Mouse (Mus musculus) intestine, embryonic 14.5 days (tissue): ENCODE data around the gene Sept9. TPM values are rescaled to one million over a fixed set of nuclear protein-coding genes. Genes with fewer than 3 reads are reported as not detected.
A peak's percentile ranks its signal among the peaks of the same experiment; 100 is the strongest.

Source experiments
- ATAC-seq: fragments of 200-750 bp; cut with Nextera tagmentation; replicated peaks from 2 replicates; pipeline ENCODE4 v1.8.0; 2017; ENCODE audit warnings: low read depth, moderate number of reproducible peaks, moderate TSS enrichment, moderate library complexity; ENCODE audit not compliant: low FRiP score, low TSS enrichment
- DNase-seq: peaks from one replicate; pipeline ENCODE4 v3.0.0-alpha.2; 2018; ENCODE audit warnings: low spot score
- H3K27ac ChIP-seq: fragments of 300-500 bp; sonication (generic); 2 replicates; pipeline ENCODE4 v1.5.1; 2014; ENCODE audit warnings: low read depth, mild to moderate bottlenecking, control low read depth
- H3K27me3 ChIP-seq: fragments of 300-500 bp; sonication (generic); replicated peaks from 2 replicates; pipeline ENCODE4 v1.6.1; 2014; ENCODE audit warnings: low read length, control low read depth; ENCODE audit not compliant: control insufficient read depth, insufficient read depth
- H3K36me3 ChIP-seq: fragments of 300-500 bp; sonication (generic); 2 replicates; pipeline ENCODE4 v1.6.1; 2014; ENCODE audit warnings: low read length, control low read depth; ENCODE audit not compliant: control insufficient read depth, insufficient read depth
- H3K4me1 ChIP-seq: fragments of 300-500 bp; sonication (generic); replicated peaks from 2 replicates; pipeline ENCODE4 v1.6.1; 2014; ENCODE audit warnings: low read length, control low read depth, mixed read lengths; ENCODE audit not compliant: control insufficient read depth, insufficient read depth
- H3K4me2 ChIP-seq: fragments of 300-500 bp; sonication (generic); 2 replicates; pipeline ENCODE4 v1.6.1; 2014; ENCODE audit warnings: low read length
- H3K4me3 ChIP-seq: fragments of 300-500 bp; sonication (generic); 2 replicates; pipeline ENCODE4 v1.5.1; 2014; ENCODE audit warnings: low read depth, low read length, control low read depth, mixed read lengths
- H3K9ac ChIP-seq: fragments of 300-500 bp; sonication (generic); 2 replicates; pipeline ENCODE4 v1.6.1; 2014; ENCODE audit warnings: mild to moderate bottlenecking, low read length
- H3K9me3 ChIP-seq: fragments of 300-500 bp; sonication (generic); 2 replicates; pipeline ENCODE4 v1.6.1; 2016; ENCODE audit warnings: low read length, control low read depth; ENCODE audit not compliant: control insufficient read depth
- WGBS: fragments of 180-500 bp; shearing (Covaris S2); extraction: QIAGEN DNeasy Blood & Tissue Kit; methylation state at CpG from one replicate; pipeline ENCODE4 v1.1.7; 2014; 5-methylcytosine and 5-hydroxymethylcytosine counted together
- polyA plus RNA-seq: library from polyadenylated mRNA; unstranded; fragments of >200 nt; fragmentation: Nextera tagmentation; extraction: Ambion mirVana; gene quantifications from 2 replicates; pipeline ENCODE4 v1.2.1, GENCODE M21; 2014

Sept9 gene
- polyA plus RNA-seq, 1 experiment from 2014 or later = 143 TPM

DNA sequence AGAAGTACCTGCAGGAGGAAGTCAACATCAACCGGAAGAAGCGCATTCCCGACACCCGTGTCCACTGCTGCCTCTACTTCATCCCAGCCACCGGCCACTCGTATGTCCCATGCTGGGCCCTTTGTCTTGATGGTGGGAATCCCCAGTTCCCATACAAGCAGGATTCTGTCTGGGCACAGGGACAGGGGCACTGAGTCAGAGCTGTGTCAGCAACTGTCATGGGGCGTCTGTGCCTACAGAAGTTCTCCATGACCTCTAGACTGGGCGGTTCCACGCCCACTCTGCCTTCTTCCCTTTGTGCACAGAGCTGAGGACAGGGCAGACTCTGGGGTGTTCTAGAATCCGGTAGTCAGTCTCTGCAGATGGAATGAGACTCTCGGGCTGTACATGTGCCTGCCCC lies 153.7 kb downstream of the Sept9 start:
- 92% methylated on average over 11 of the region's 11 CpGs for WGBS
- H3K36me3 ChIP-seq = peaks cover 74% of the 10 kb centered on the region

GRCm38 (mm10) chr11:117354107-117354506 lies 154.6 kb downstream of the Sept9 start:
- Histone ChIP-seq H3K4me2 (no peak overlapping the region), H3K4me1 (peaks cover 18% of the 10 kb centered on the region), H3K4me3 (no peak overlapping the region), H3K27me3 (no peaks in the 10 kb centered on the region), H3K9ac (no peak overlapping the region), H3K9me3 (peaks cover 4% of the 10 kb centered on the region; the same call in 1 of the 2 replicates), H3K36me3 (peaks cover 82% of the 10 kb centered on the region), H3K27ac (no peak overlapping the region)
- WGBS = 89% methylated on average over 4 of the region's 4 CpGs
- ATAC-seq = no peak
- no peak for DNase-seq

More for the DNA sequence above, 153.7 kb downstream of the Sept9 start:
- H3K4me1 ChIP-seq = peaks cover 27% of the 10 kb centered on the region
- H3K4me2 ChIP-seq = no peak overlapping the region
- no peak for DNase-seq
- no peak overlapping the region for H3K4me3 ChIP-seq
- H3K9ac ChIP-seq = no peak overlapping the region
- ATAC-seq = no peak
- H3K27me3 ChIP-seq = no peaks in the 10 kb centered on the region
- H3K9me3 ChIP-seq = peaks cover 4% of the 10 kb centered on the region; the same call in 1 of the 2 replicates
- H3K27ac ChIP-seq = no peak overlapping the region

GRCm38 (mm10) chr11:117356937-117357336 lies 157.5 kb downstream of the Sept9 start:
- Histone ChIP-seq H3K9ac (no peak overlapping the region), H3K27me3 (no peaks in the 10 kb centered on the region), H3K9me3 (peaks cover 4% of the 10 kb centered on the region; the same call in 1 of the 2 replicates), H3K4me2 (no peak overlapping the region), H3K27ac (no peak overlapping the region), H3K4me3 (no peak overlapping the region), H3K4me1 (no peaks in the 10 kb centered on the region), H3K36me3 (peaks cover 95% of the 10 kb centered on the region)
- no peak for DNase-seq
- WGBS = 46% methylated on average over 3 of the region's 3 CpGs
- no peak for ATAC-seq

DNA sequence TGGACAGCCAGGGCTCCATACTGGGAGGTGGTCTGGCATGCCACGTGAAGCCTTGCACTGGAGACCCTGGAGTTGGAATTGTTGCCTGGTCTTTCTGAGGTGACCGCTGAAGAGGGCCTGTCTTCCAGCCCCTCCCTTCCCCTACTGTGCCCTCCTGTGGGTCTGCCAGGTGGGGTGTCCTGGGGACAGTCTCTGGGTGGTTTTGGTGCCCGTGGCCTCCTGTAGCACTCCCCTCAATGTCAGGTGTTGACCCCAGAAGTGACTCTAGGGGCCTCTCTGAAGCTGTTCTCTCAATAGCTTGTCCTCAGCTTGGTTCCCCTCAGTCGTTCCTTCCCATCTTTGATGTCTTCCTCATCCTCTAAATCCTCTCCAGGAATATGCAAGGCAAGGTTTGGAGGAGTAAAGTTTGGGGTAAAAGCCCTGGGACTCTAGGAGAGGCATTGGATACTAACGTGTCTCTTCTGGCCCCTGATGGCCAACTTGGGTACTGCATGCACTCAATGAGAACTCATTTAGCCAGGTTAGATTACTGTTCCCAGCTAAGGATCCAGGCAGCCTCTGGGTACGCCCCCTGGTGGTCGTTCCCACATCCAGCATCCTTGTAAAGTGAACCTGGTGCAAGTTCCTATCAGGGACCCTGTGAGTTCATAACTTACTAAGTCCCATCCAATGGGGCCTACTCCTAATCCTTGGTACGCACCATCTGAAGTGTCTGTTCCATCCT lies 158.6 kb downstream of the Sept9 start:
- peaks cover 4% of the 10 kb centered on the region; the same call in 1 of the 2 replicates for H3K9me3 ChIP-seq
- H3K27ac ChIP-seq = no peak overlapping the region
- H3K4me1 ChIP-seq = no peaks in the 10 kb centered on the region
- peaks cover 95% of the 10 kb centered on the region for H3K36me3 ChIP-seq
- DNase-seq = peak; percentile 99
- WGBS = 39% methylated on average over 8 of the region's 8 CpGs
- peak; percentile 70 for ATAC-seq
- no peak overlapping the region for H3K4me3 ChIP-seq
- H3K4me2 ChIP-seq = no peak overlapping the region
- H3K27me3 ChIP-seq = no peaks in the 10 kb centered on the region
- no peak overlapping the region for H3K9ac ChIP-seq

- H3K4me2 ChIP-seq = no peak overlapping the region
- peak overlapping the region; percentile 33; the same call in 1 of the 2 replicates for H3K27ac ChIP-seq
- no peaks in the 10 kb centered on the region for H3K27me3 ChIP-seq
- H3K4me3 ChIP-seq = no peak overlapping the region
- 71% methylated on average over 10 of the region's 10 CpGs for WGBS
- ATAC-seq (no peak; the same call in 1 of the 2 replicates), DNase-seq (no peak)
- no peaks in the 10 kb centered on the region for H3K4me1 ChIP-seq
- H3K9ac ChIP-seq = no peak overlapping the region
- H3K36me3 ChIP-seq = peaks cover 84% of the 10 kb centered on the region
- H3K9me3 ChIP-seq = peaks cover 4% of the 10 kb centered on the region; the same call in 1 of the 2 replicates
Measured at GRCm38 (mm10) chr11:117359161-117359560, 159.7 kb downstream of the Sept9 start.

DNA sequence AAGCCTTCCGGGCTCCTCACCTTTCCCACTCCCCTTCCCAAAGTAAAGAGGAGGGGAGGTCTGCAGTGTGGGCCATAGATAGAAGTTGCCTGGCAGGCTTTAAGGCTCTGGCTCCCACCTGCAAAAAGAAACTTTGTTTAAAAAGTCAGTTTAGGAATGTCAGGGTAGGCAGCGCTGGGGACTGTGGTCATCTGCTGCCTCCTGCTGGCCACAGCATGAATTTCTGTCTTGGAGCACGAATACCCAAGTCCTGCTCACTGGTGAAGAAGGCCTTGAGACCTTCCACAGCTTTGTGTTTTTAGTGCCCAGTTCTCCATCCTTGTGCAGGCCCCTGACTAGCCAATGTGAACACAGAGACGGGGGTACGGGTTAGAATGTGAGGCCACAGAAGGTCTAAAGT lies 160.4 kb downstream of the Sept9 start:
- 60% methylated on average over 5 of the region's 5 CpGs for WGBS
- DNase-seq = peak; percentile 91
- no peak overlapping the region for H3K27ac ChIP-seq
- H3K36me3 ChIP-seq = peaks cover 77% of the 10 kb centered on the region
- ATAC-seq = 0 out of 2 replicates have a peak, but pooled peaks have one; percentile 2
- peaks cover 4% of the 10 kb centered on the region; the same call in 1 of the 2 replicates for H3K9me3 ChIP-seq
- H3K27me3 ChIP-seq = no peaks in the 10 kb centered on the region
- H3K4me3 ChIP-seq = no peak overlapping the region
- H3K9ac ChIP-seq = no peak overlapping the region
- no peak overlapping the region for H3K4me2 ChIP-seq
- no peaks in the 10 kb centered on the region for H3K4me1 ChIP-seq

DNA sequence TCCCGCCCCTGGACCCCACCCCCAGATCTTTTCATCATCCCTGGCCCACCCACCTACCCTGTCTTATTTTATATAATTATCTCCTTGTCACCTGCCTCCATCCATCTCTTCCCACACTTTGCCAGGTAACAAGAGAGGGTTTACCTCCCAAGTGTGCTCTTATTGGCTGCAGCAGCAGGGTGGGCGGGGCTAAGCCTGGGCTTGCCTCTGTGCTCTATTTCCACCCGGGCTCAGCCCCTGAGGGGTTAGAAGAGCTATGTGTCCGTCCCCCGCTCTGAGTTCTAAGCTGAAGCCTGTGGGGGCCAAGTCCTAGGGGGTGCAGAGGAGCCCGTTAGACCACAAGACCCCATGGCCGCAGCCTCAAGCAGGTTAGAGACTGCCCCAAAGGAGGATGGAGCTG lies 161.1 kb downstream of the Sept9 start:
- Histone ChIP-seq H3K36me3 (peaks cover 70% of the 10 kb centered on the region), H3K4me3 (no peak overlapping the region), H3K9ac (no peak overlapping the region), H3K27ac (no peak overlapping the region), H3K9me3 (peaks cover 2% of the 10 kb centered on the region; the same call in 1 of the 2 replicates), H3K4me1 (no peaks in the 10 kb centered on the region), H3K4me2 (no peak overlapping the region), H3K27me3 (no peaks in the 10 kb centered on the region)
- ATAC-seq (no peak), DNase-seq (no peak)
- 73% methylated on average over 7 of the region's 7 CpGs for WGBS

GRCm38 (mm10) chr11:117362307-117362706 lies 162.8 kb downstream of the Sept9 start:
- Histone ChIP-seq H3K9ac (no peak overlapping the region), H3K27me3 (no peaks in the 10 kb centered on the region), H3K4me3 (no peak overlapping the region), H3K4me2 (no peak overlapping the region), H3K9me3 (no peaks in the 10 kb centered on the region), H3K27ac (no peak overlapping the region), H3K4me1 (no peaks in the 10 kb centered on the region), H3K36me3 (peaks cover 53% of the 10 kb centered on the region)
- 98% methylated on average over 2 of the region's 2 CpGs for WGBS
- DNase-seq = no peak
- no peak for ATAC-seq

DNA sequence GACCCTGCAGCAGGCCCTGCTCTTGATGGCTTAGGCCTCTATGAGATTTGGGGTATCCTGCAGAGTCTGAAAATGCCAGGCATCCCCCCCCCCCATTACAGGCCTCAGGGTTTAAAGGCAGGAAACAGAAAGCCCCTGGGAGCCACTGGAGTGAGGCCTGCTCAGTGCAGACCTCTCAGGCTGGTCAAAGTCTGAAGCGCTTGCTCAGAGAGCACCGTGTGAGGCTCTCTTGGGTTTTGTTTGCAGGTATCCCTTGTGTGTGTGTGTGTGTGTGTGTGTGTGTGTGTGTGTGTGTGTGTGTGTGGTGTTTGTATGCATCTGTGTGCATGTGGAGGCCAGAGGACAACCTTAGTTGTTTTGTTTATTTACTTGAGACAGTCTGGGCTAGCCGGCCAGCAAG lies 164.5 kb downstream of the Sept9 start:
- Histone ChIP-seq H3K9me3 (no peaks in the 10 kb centered on the region), H3K9ac (no peak overlapping the region), H3K27me3 (no peaks in the 10 kb centered on the region), H3K36me3 (peaks cover 38% of the 10 kb centered on the region), H3K4me3 (no peak overlapping the region), H3K4me1 (no peaks in the 10 kb centered on the region), H3K27ac (no peak overlapping the region), H3K4me2 (no peak overlapping the region)
- WGBS = 57% methylated on average over 3 of the region's 3 CpGs
- DNase-seq = no peak
- no peak for ATAC-seq
